Mouse (Mus musculus) erythroblast, embryonic 14.5 days (primary cell): ENCODE measurements around the gene Gm49361.

ENCODE experiments used
- GATA1 ChIP-seq: IDR thresholded peaks from 2 replicates; pipeline ENCODE4 v1.6.1; 2012; ENCODE audit warnings: low read length, inconsistent platforms, mixed read lengths
- TAL1 ChIP-seq: IDR thresholded peaks from 3 replicates; pipeline ENCODE4 v1.6.1; 2012; ENCODE audit warnings: low read length, inconsistent platforms, mixed read lengths

- TF ChIP-seq TAL1 (no peak), GATA1 (no peak)
These were observed 58.5 kb downstream of the Gm49361 start for GRCm38 (mm10) chr14:57687441-57687840.
